8 mouse cellular contexts compared by ENCODE assay signal in genomic region chr10:68249355-68249782, GRCm38 (mm10). TPM values are rescaled to one million over a fixed set of nuclear protein-coding genes. Genes with fewer than 3 reads are reported as not detected.
DNase-seq lines count a peak whose midpoint lies in the region; ATAC-seq and TF ChIP-seq lines count a peak whose summit lies in the region.

No protein-coding gene starts in this region.

- H3K9me3 ChIP-seq in kidney, embryonic 15.5 days (replicated peaks) = no peaks in the 10 kb centered on the region
- no peaks in the 10 kb centered on the region for H3K9me3 ChIP-seq in embryonic facial prominence, embryonic 14.5 days (ENCODE audit: control insufficient read depth, low read length)
- H3K9me3 ChIP-seq in lung, postnatal 0 days (ENCODE audit: low read length) = no peaks in the 10 kb centered on the region

- no peak for DNase-seq in kidney, adult 11 months
- DNase-seq in embryonic facial prominence, embryonic 14.5 days (ENCODE audit: low spot score) = no peak
- DNase-seq in lung, postnatal 0 days (ENCODE audit: low spot score) = no peak
- no peak for DNase-seq in cerebellum, adult 11-12 months
- no peak for DNase-seq in cerebellum, postnatal 36 days
- no peak for DNase-seq in layer of hippocampus, postnatal 36 days

- H3K9ac ChIP-seq in kidney, embryonic 15.5 days = no peak overlapping the region
- no peak overlapping the region for H3K9ac ChIP-seq in embryonic facial prominence, embryonic 14.5 days (ENCODE audit: low read depth, low read length)
- H3K9ac ChIP-seq in lung, postnatal 0 days (replicated peaks; ENCODE audit: low read depth) = no peak overlapping the region

- no peak for TF ChIP-seq EP300 in lung, postnatal 0 days (IDR thresholded peaks at IDR 0.05)

- H3K4me1 ChIP-seq in kidney, embryonic 15.5 days = peaks cover 42% of the 10 kb centered on the region
- H3K4me1 ChIP-seq in embryonic facial prominence, embryonic 14.5 days (ENCODE audit: control insufficient read depth, insufficient read depth, low read length) = peaks cover 18% of the 10 kb centered on the region
- H3K4me1 ChIP-seq in lung, postnatal 0 days (ENCODE audit: insufficient read depth, low read depth, low read length) = peaks cover 7% of the 10 kb centered on the region; the same call in 1 of the 2 replicates

- no peaks in the 10 kb centered on the region for H3K27me3 ChIP-seq in kidney, embryonic 15.5 days
- no peaks in the 10 kb centered on the region for H3K27me3 ChIP-seq in embryonic facial prominence, embryonic 14.5 days (replicated peaks; ENCODE audit: control insufficient read depth, insufficient read depth, low read length)
- H3K27me3 ChIP-seq in lung, postnatal 0 days (replicated peaks; ENCODE audit: insufficient read depth, low read length) = no peaks in the 10 kb centered on the region

- peaks cover 12% of the 10 kb centered on the region for H3K36me3 ChIP-seq in kidney, embryonic 15.5 days
- 0 out of 2 replicates have a peak, but pooled peaks cover 8% of the 10 kb centered on the region for H3K36me3 ChIP-seq in embryonic facial prominence, embryonic 14.5 days (ENCODE audit: control insufficient read depth, insufficient read depth, low read length)
- H3K36me3 ChIP-seq in lung, postnatal 0 days (ENCODE audit: insufficient read depth, low read length) = no peaks in the 10 kb centered on the region

- WGBS in kidney, embryonic 15.5 days = 59% methylated on average over 6 of the region's 6 CpGs
- 54% methylated on average over 6 of the region's 6 CpGs for WGBS in embryonic facial prominence, embryonic 14.5 days
- 51% methylated on average over 6 of the region's 6 CpGs for WGBS in lung, postnatal 0 days

- no peak for TF ChIP-seq CTCF in lung, postnatal 0 days (IDR thresholded peaks at IDR 0.05)

- H3K27ac ChIP-seq in kidney, embryonic 15.5 days = peak overlapping the region; percentile 75
- no peak overlapping the region for H3K27ac ChIP-seq in embryonic facial prominence, embryonic 14.5 days (replicated peaks; ENCODE audit: low read depth, low read length)
- 0 out of 2 replicates have a peak overlapping the region, but pooled peaks have one; percentile 38 for H3K27ac ChIP-seq in lung, postnatal 0 days (ENCODE audit: low read length)

- no peak overlapping the region for H3K4me3 ChIP-seq in kidney, embryonic 15.5 days (replicated peaks)
- H3K4me3 ChIP-seq in embryonic facial prominence, embryonic 14.5 days (ENCODE audit: low read depth, low read length) = no peak overlapping the region
- no peak overlapping the region for H3K4me3 ChIP-seq in lung, postnatal 0 days (ENCODE audit: low read depth, low read length)

- ATAC-seq in kidney, embryonic 15.5 days (replicated peaks; ENCODE audit: low FRiP score) = no peak
- ATAC-seq in CD4-positive, CD25-positive, alpha-beta regulatory T cell, adult 4 months = peak; percentile 43
- 0 out of 2 replicates have a peak, but pooled peaks have one; percentile 24 for ATAC-seq in embryonic facial prominence, embryonic 14.5 days (ENCODE audit: low read depth)
- ATAC-seq in lung, postnatal 0 days = no peak

- H3K4me2 ChIP-seq in kidney, embryonic 15.5 days = no peak overlapping the region
- no peak overlapping the region for H3K4me2 ChIP-seq in embryonic facial prominence, embryonic 14.5 days (ENCODE audit: low read depth, low read length)
- H3K4me2 ChIP-seq in lung, postnatal 0 days (replicated peaks; ENCODE audit: low read depth, low read length) = no peak overlapping the region

RNA-seq across cellular contexts. Expression of gene Arid5b, which starts 29.2 kb away (rescaled TPM):
- 35.8 and 38.6 TPM in 2 replicates for polyA plus RNA-seq in kidney, embryonic 15.5 days (2015; fragmentation: Nextera tagmentation; extraction: Ambion mirVana)
- 10 to 100 TPM; 63.9 to 78.6 TPM for polyA plus RNA-seq in CD4-positive, CD25-positive, alpha-beta regulatory T cell, adult 4 months (2017; shearing (Covaris generic))
- 34.4 and 34.6 TPM in 2 replicates for polyA plus RNA-seq in embryonic facial prominence, embryonic 14.5 days (2014; fragmentation: Nextera tagmentation; extraction: Ambion mirVana)
- polyA plus RNA-seq in lung, postnatal 0 days (2015; fragmentation: Nextera tagmentation; extraction: Ambion mirVana) = 42.8 and 50.8 TPM in 2 replicates
- total RNA-seq in layer of hippocampus, postnatal 36 days (2021) = 10 to 100 TPM; 24.0 to 27.5 TPM

Comparison
In these comparisons a context has a peak if more than half of its experiments do, and no peak if none do; other contexts are left out.
1. ATAC-seq: peak in CD4-positive, CD25-positive, alpha-beta regulatory T cell, adult 4 months (single experiment) and embryonic facial prominence, embryonic 14.5 days (single experiment); none in kidney, embryonic 15.5 days (single experiment) and lung, postnatal 0 days (single experiment).